15 mouse cellular contexts compared by ENCODE assay signal in genomic region chr10:28395610-28396519, GRCm38 (mm10).
DNase-seq lines count a peak whose midpoint lies in the region; ATAC-seq and TF ChIP-seq lines count a peak whose summit lies in the region.
"Had no signal": no experiment of that assay in that cellular context is flagged by ENCODE, and none has a peak within 500 bp of the region (broad histone marks: within the 10 kb centered on the region; RNA-seq: fewer than 3 reads in every experiment).

No protein-coding gene starts in this region.

- H3K4me2 ChIP-seq in embryonic facial prominence, embryonic 11.5 days (ENCODE audit: low read depth, low read length): no peak overlapping the region
- H3K4me2 ChIP-seq in kidney, postnatal 0 days (ENCODE audit: low read length): no peak overlapping the region
- no peak overlapping the region for H3K4me2 ChIP-seq in kidney, embryonic 15.5 days
- H3K4me2 ChIP-seq in embryonic facial prominence, embryonic 14.5 days (ENCODE audit: low read depth, low read length): no peak overlapping the region
- H3K4me2 ChIP-seq: heart, embryonic 13.5 days; midbrain, embryonic 13.5 days had no signal

- WGBS in embryonic facial prominence, embryonic 11.5 days: 64% methylated on average over 2 of the region's 2 CpGs
- WGBS in embryonic facial prominence, embryonic 10.5 days: 77% methylated on average over 2 of the region's 2 CpGs
- 51% methylated on average over 2 of the region's 2 CpGs for WGBS in kidney, postnatal 0 days
- 55% methylated on average over 2 of the region's 2 CpGs for WGBS in kidney, embryonic 15.5 days
- WGBS in embryonic facial prominence, embryonic 14.5 days: 28% methylated on average over 2 of the region's 2 CpGs

- no peaks in the 10 kb centered on the region for H3K4me1 ChIP-seq in embryonic facial prominence, embryonic 11.5 days (ENCODE audit: control insufficient read depth, insufficient read depth, low read length)
- H3K4me1 ChIP-seq in embryonic facial prominence, embryonic 10.5 days: 0 out of 2 replicates have a peak, but pooled peaks cover 2% of the 10 kb centered on the region
- 0 out of 2 replicates have a peak, but pooled peaks cover 4% of the 10 kb centered on the region for H3K4me1 ChIP-seq in kidney, postnatal 0 days (replicated peaks; ENCODE audit: insufficient read depth, low read length)
- H3K4me1 ChIP-seq in kidney, embryonic 15.5 days: 0 out of 2 replicates have a peak, but pooled peaks cover 8% of the 10 kb centered on the region
- H3K4me1 ChIP-seq in embryonic facial prominence, embryonic 14.5 days (ENCODE audit: control insufficient read depth, insufficient read depth, low read length): no peaks in the 10 kb centered on the region
- H3K4me1 ChIP-seq: hindbrain, embryonic 10.5 days; midbrain, embryonic 13.5 days had no signal

- no peaks in the 10 kb centered on the region for H3K9me3 ChIP-seq in embryonic facial prominence, embryonic 11.5 days (replicated peaks; ENCODE audit: control insufficient read depth, low read length)
- H3K9me3 ChIP-seq in embryonic facial prominence, embryonic 10.5 days: no peaks in the 10 kb centered on the region
- no peaks in the 10 kb centered on the region for H3K9me3 ChIP-seq in kidney, postnatal 0 days (replicated peaks; ENCODE audit: low read length)
- no peaks in the 10 kb centered on the region for H3K9me3 ChIP-seq in kidney, embryonic 15.5 days (replicated peaks)
- no peaks in the 10 kb centered on the region for H3K9me3 ChIP-seq in embryonic facial prominence, embryonic 14.5 days (ENCODE audit: control insufficient read depth, low read length)
- H3K9me3 ChIP-seq: heart, embryonic 13.5 days; hindbrain, embryonic 10.5 days; midbrain, embryonic 13.5 days had no signal

- H3K4me3 ChIP-seq in embryonic facial prominence, embryonic 11.5 days (ENCODE audit: low read depth, low read length): no peak overlapping the region
- no peak overlapping the region for H3K4me3 ChIP-seq in embryonic facial prominence, embryonic 10.5 days
- H3K4me3 ChIP-seq in kidney, postnatal 0 days (replicated peaks; ENCODE audit: low read depth, low read length): no peak overlapping the region
- no peak overlapping the region for H3K4me3 ChIP-seq in kidney, embryonic 15.5 days (replicated peaks)
- no peak overlapping the region for H3K4me3 ChIP-seq in embryonic facial prominence, embryonic 14.5 days (ENCODE audit: low read depth, low read length)
- H3K4me3 ChIP-seq: heart, embryonic 13.5 days; hindbrain, embryonic 10.5 days; midbrain, embryonic 13.5 days had no signal

- H3K27ac ChIP-seq in embryonic facial prominence, embryonic 11.5 days (replicated peaks; ENCODE audit: low read depth, low read length): no peak overlapping the region
- no peak overlapping the region for H3K27ac ChIP-seq in embryonic facial prominence, embryonic 10.5 days (replicated peaks)
- no peak overlapping the region for H3K27ac ChIP-seq in kidney, postnatal 0 days
- no peak overlapping the region for H3K27ac ChIP-seq in kidney, embryonic 15.5 days
- no peak overlapping the region for H3K27ac ChIP-seq in embryonic facial prominence, embryonic 14.5 days (replicated peaks; ENCODE audit: low read depth, low read length)
- H3K27ac ChIP-seq: heart, embryonic 13.5 days; hindbrain, embryonic 10.5 days; midbrain, embryonic 13.5 days had no signal

- no peak overlapping the region for H3K9ac ChIP-seq in embryonic facial prominence, embryonic 11.5 days (replicated peaks; ENCODE audit: low read length)
- H3K9ac ChIP-seq in kidney, postnatal 0 days (ENCODE audit: low read depth, low read length): no peak overlapping the region
- H3K9ac ChIP-seq in kidney, embryonic 15.5 days: no peak overlapping the region
- H3K9ac ChIP-seq in embryonic facial prominence, embryonic 14.5 days (ENCODE audit: low read depth, low read length): no peak overlapping the region
- H3K9ac ChIP-seq: heart, embryonic 13.5 days; midbrain, embryonic 13.5 days had no signal

- H3K36me3 ChIP-seq in embryonic facial prominence, embryonic 11.5 days (replicated peaks; ENCODE audit: control insufficient read depth, insufficient read depth, low read depth, low read length): no peaks in the 10 kb centered on the region
- no peaks in the 10 kb centered on the region for H3K36me3 ChIP-seq in embryonic facial prominence, embryonic 10.5 days (replicated peaks)
- H3K36me3 ChIP-seq in kidney, postnatal 0 days (ENCODE audit: insufficient read depth, low read length): no peaks in the 10 kb centered on the region
- no peaks in the 10 kb centered on the region for H3K36me3 ChIP-seq in kidney, embryonic 15.5 days
- no peaks in the 10 kb centered on the region for H3K36me3 ChIP-seq in embryonic facial prominence, embryonic 14.5 days (ENCODE audit: control insufficient read depth, insufficient read depth, low read length)
- H3K36me3 ChIP-seq: heart, embryonic 13.5 days; hindbrain, embryonic 10.5 days; midbrain, embryonic 13.5 days had no signal

- no peaks in the 10 kb centered on the region for H3K27me3 ChIP-seq in embryonic facial prominence, embryonic 11.5 days (ENCODE audit: control insufficient read depth, insufficient read depth, low read length)
- no peaks in the 10 kb centered on the region for H3K27me3 ChIP-seq in embryonic facial prominence, embryonic 10.5 days (replicated peaks; ENCODE audit: low read depth, poor library complexity, severe bottlenecking)
- H3K27me3 ChIP-seq in kidney, postnatal 0 days (ENCODE audit: insufficient read depth, low read length): no peaks in the 10 kb centered on the region
- H3K27me3 ChIP-seq in kidney, embryonic 15.5 days: no peaks in the 10 kb centered on the region
- H3K27me3 ChIP-seq in embryonic facial prominence, embryonic 14.5 days (replicated peaks; ENCODE audit: control insufficient read depth, insufficient read depth, low read length): no peaks in the 10 kb centered on the region
- H3K27me3 ChIP-seq: heart, embryonic 13.5 days; midbrain, embryonic 13.5 days had no signal

- TF ChIP-seq CTCF in kidney, postnatal 0 days (IDR thresholded peaks at IDR 0.05; ENCODE audit: low read depth): no peak

- DNase-seq in embryonic facial prominence, embryonic 11.5 days (ENCODE audit: low spot score): peak; percentile 26
- no peak for DNase-seq in embryonic facial prominence, embryonic 10.5 days (ENCODE audit: low spot score)
- peak; percentile 77 for DNase-seq in kidney, postnatal 0 days (ENCODE audit: low spot score)
- DNase-seq in embryonic facial prominence, embryonic 14.5 days (ENCODE audit: low spot score): peak; percentile 63
- peak; percentile 2 for DNase-seq in lung, postnatal 14 days
- no peak for DNase-seq in layer of hippocampus, postnatal 14 days (ENCODE audit: low spot score in 2 of 2)
- DNase-seq: adrenal gland, adult 2 months; cerebellum, adult 9-10 months; gastrocnemius, postnatal 10 days; layer of hippocampus, postnatal 36 days had no signal

- no peak for ATAC-seq in embryonic facial prominence, embryonic 11.5 days (replicated peaks; ENCODE audit: insufficient number of reproducible peaks, low FRiP score, low TSS enrichment, low read depth)
- ATAC-seq in kidney, postnatal 0 days (replicated peaks; ENCODE audit: low FRiP score, low read depth): no peak
- no peak for ATAC-seq in kidney, embryonic 15.5 days (replicated peaks; ENCODE audit: low FRiP score)
- no peak for ATAC-seq in embryonic facial prominence, embryonic 14.5 days (ENCODE audit: low read depth)
- ATAC-seq in megakaryocyte progenitor cell, adult 5-6 weeks (replicated peaks; ENCODE audit: poor library complexity): no peak
- ATAC-seq: midbrain, embryonic 13.5 days had no signal

Comparison
In these comparisons a context has a peak if more than half of its experiments do, and no peak if none do; other contexts are left out.
1. DNase-seq: peak in embryonic facial prominence, embryonic 11.5 days (single experiment), kidney, postnatal 0 days (single experiment), embryonic facial prominence, embryonic 14.5 days (single experiment) and lung, postnatal 14 days (single experiment); none in embryonic facial prominence, embryonic 10.5 days (single experiment) and layer of hippocampus, postnatal 14 days (0 of 2).